Comparison of ENCODE assay signal across 9 mouse cellular contexts in the genomic region with DNA sequence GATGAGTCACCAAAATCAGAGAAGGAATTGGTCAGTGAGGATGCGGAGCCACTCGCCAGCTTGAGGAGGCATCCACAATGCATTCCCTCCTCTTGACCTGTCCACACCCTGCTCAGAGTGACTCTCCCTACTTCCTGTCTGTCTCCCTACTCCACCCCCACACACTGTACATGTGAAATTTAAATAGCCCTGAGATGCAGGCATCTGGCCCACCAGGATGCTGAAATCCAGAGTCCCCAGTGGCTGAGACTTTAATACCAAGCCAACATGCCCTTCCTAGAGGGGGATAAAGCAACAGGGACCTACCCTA.
DNase-seq lines count a peak whose midpoint lies in the region; ATAC-seq lines count a peak whose summit lies in the region.
"Had no signal": no experiment of that assay in that cellular context is flagged by ENCODE, and none has a peak within 500 bp of the region (broad histone marks: within the 10 kb centered on the region; RNA-seq: fewer than 3 reads in every experiment).

No protein-coding gene starts in this region.

- DNase-seq in heart, adult 11 months, result peak; percentile 91
- DNase-seq in right cerebral cortex, adult 2 months (ENCODE audit: low spot score in 2 of 2), result peak; percentile 17 to 27
- DNase-seq in right cerebral cortex, postnatal 4 days, result no peak
- DNase-seq in urinary bladder, postnatal 14 days (ENCODE audit: low spot score), result no peak

- no peak overlapping the region for H3K4me2 ChIP-seq in heart, embryonic 11.5 days
- no peak overlapping the region for H3K4me2 ChIP-seq in kidney, embryonic 15.5 days
- H3K4me2 ChIP-seq in stomach, embryonic 16.5 days (ENCODE audit: low read depth, low read length), result no peak overlapping the region
- H3K4me2 ChIP-seq: heart, embryonic 13.5 days had no signal

- H3K9me3 ChIP-seq in heart, embryonic 11.5 days (replicated peaks; ENCODE audit: control insufficient read depth, low read length), result no peaks in the 10 kb centered on the region
- H3K9me3 ChIP-seq in kidney, embryonic 15.5 days (replicated peaks), result no peaks in the 10 kb centered on the region
- no peaks in the 10 kb centered on the region for H3K9me3 ChIP-seq in stomach, embryonic 16.5 days (replicated peaks; ENCODE audit: control insufficient read depth, low read length)
- H3K9me3 ChIP-seq: heart, embryonic 13.5 days had no signal

- 30% methylated on average over 2 of the region's 2 CpGs for WGBS in heart, embryonic 11.5 days (ENCODE audit: insufficient replicate concordance)
- WGBS in kidney, embryonic 15.5 days, result 21% methylated on average over 2 of the region's 2 CpGs
- WGBS in stomach, embryonic 16.5 days, result 43% methylated on average over 2 of the region's 2 CpGs

- ATAC-seq in heart, embryonic 11.5 days (replicated peaks; ENCODE audit: insufficient number of reproducible peaks, low FRiP score, low TSS enrichment), result no peak; the same call in 1 of the 2 replicates
- ATAC-seq in kidney, embryonic 15.5 days (replicated peaks; ENCODE audit: low FRiP score), result peak; percentile 45; the same call in 1 of the 2 replicates
- ATAC-seq in stomach, embryonic 16.5 days (ENCODE audit: insufficient read depth, low FRiP score), result 0 out of 2 replicates have a peak, but pooled peaks have one; percentile 23
- no peak for ATAC-seq in megakaryocyte, adult 5-6 weeks (ENCODE audit: poor library complexity, severe bottlenecking)

- no peaks in the 10 kb centered on the region for H3K27me3 ChIP-seq in heart, embryonic 11.5 days (ENCODE audit: control insufficient read depth, insufficient read depth, low read length)
- no peaks in the 10 kb centered on the region for H3K27me3 ChIP-seq in kidney, embryonic 15.5 days
- H3K27me3 ChIP-seq in stomach, embryonic 16.5 days (ENCODE audit: control insufficient read depth, insufficient read depth, low read length), result no peaks in the 10 kb centered on the region
- H3K27me3 ChIP-seq: heart, embryonic 13.5 days had no signal

- H3K4me1 ChIP-seq in heart, embryonic 11.5 days (ENCODE audit: control insufficient read depth, insufficient read depth, low read length), result no peaks in the 10 kb centered on the region
- peaks cover 34% of the 10 kb centered on the region for H3K4me1 ChIP-seq in kidney, embryonic 15.5 days
- H3K4me1 ChIP-seq in stomach, embryonic 16.5 days (ENCODE audit: control insufficient read depth, insufficient read depth, low read length), result 0 out of 2 replicates have a peak, but pooled peaks cover 12% of the 10 kb centered on the region

- H3K4me3 ChIP-seq in heart, embryonic 11.5 days (ENCODE audit: low read depth, low read length), result no peak overlapping the region
- no peak overlapping the region for H3K4me3 ChIP-seq in kidney, embryonic 15.5 days (replicated peaks)
- H3K4me3 ChIP-seq in stomach, embryonic 16.5 days (replicated peaks; ENCODE audit: low read length), result no peak overlapping the region
- H3K4me3 ChIP-seq: heart, embryonic 13.5 days had no signal

- H3K9ac ChIP-seq in heart, embryonic 11.5 days (ENCODE audit: low read depth, low read length), result no peak overlapping the region
- no peak overlapping the region for H3K9ac ChIP-seq in kidney, embryonic 15.5 days
- no peak overlapping the region; the same call in 1 of the 2 replicates for H3K9ac ChIP-seq in stomach, embryonic 16.5 days (ENCODE audit: low read length)
- H3K9ac ChIP-seq: heart, embryonic 13.5 days had no signal

- no peak overlapping the region for H3K27ac ChIP-seq in heart, embryonic 11.5 days (ENCODE audit: low read depth, low read length)
- no peak overlapping the region for H3K27ac ChIP-seq in kidney, embryonic 15.5 days
- H3K27ac ChIP-seq in stomach, embryonic 16.5 days (ENCODE audit: low read length), result no peak overlapping the region
- H3K27ac ChIP-seq: heart, embryonic 13.5 days had no signal

- no peaks in the 10 kb centered on the region for H3K36me3 ChIP-seq in heart, embryonic 11.5 days (ENCODE audit: control insufficient read depth, insufficient read depth, low read length)
- H3K36me3 ChIP-seq in kidney, embryonic 15.5 days, result no peaks in the 10 kb centered on the region
- no peaks in the 10 kb centered on the region for H3K36me3 ChIP-seq in stomach, embryonic 16.5 days (ENCODE audit: control insufficient read depth, insufficient read depth, low read length)
- H3K36me3 ChIP-seq: heart, embryonic 13.5 days had no signal

Comparison
In these comparisons a context has a peak if more than half of its experiments do, and no peak if none do; other contexts are left out.
1. DNase-seq: peak in heart, adult 11 months (single experiment) and right cerebral cortex, adult 2 months (2 of 2); none in right cerebral cortex, postnatal 4 days (single experiment) and urinary bladder, postnatal 14 days (single experiment).
2. ATAC-seq: peak in kidney, embryonic 15.5 days (single experiment) and stomach, embryonic 16.5 days (single experiment); none in heart, embryonic 11.5 days (single experiment) and megakaryocyte, adult 5-6 weeks (single experiment).